Mouse (Mus musculus): ENCODE data around the gene Creb5.

Creb5 gene

DNA sequence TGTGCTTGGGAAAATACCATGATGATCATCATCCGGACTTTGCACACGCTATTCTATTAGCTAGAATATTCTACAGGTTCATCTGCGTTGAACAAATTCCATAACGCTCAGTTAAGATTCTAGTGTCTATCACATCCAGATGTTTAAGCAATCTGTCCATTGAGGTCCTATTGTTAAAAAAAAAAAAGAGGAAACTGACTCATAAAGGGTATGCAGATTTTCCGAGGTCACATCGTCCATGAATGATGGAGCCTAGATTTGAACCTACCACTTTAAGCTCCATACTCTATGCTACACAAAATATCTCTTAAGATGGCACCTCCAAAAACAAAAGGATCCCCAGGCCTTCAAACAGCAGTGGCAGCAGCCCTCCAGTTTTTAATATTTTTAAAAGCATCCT is 26.5 kb downstream of the Creb5 start:
- CTCF ChIA-PET, result interaction anchor here in 1 of 4 experiments (0.6 to 0.8 kb wide), 2 partner anchors 95 to 177 kb away, joined by 4 to 5 read pairs; no protein-coding TSS in a partner anchor
- POLR2A ChIA-PET, result no interaction called here

DNA sequence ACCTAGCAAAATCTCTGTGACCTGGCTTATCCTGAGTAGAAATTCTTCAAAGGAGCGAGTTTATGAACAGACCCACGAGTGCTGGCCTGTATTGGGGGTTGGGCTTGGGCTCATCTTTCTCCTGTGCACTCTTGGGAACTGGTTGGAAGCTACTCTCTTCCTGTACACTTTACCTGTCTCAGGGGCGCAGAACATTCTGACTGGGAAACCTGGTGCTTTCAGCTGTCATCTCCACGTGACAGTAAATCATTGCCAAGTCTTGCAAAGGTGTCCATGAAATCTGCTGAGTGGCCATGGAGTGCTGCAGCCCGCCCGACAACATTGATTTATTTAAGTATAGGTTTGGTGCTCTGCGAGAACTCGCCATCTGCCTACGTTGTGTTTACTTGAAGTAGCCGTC is 27.1 kb downstream of the Creb5 start:
- POLR2A ChIA-PET, result no interaction called here
- CTCF ChIA-PET, result no interaction called here

DNA sequence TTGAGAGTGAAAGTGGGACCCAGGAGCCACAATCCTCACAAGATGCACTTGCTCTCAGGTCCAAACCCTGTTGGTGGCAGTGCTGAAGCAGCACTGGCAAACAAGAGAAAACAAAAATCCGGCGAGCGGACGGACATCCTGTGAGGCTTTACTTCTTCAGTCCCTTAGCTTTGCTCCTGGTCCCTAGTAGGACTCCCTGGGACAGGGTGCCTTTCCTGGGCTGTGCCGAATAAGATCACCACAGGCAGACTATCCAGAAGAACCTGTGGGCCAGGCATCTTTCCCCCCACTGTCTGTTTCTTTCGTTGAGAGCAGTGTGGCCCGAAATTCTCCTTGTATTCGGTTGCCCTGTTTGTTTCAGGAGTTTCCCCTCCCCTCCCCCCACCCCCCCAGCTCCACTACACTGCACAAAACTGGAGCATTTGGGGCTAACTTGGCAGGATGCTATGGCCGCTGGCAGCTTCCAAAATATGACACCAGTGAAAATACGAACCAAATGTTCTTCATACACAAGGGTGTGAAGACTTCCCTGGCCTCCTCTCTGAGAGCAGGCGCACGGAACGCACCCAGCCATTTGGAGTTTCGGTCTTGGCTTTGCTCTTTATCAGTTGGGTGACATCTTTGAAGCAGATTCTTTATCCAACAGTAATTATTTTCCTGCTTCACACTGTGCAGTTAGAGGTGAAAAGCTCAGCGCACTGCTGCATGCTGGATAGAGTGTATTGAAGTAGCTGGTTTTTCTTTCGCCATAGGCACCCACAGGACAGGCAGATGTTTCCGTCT is 32.7 kb downstream of the Creb5 start:
- ChIA-PET POLR2A (no interaction called here), CTCF (interaction anchor here in 2 of 4 experiments (0.5 to 0.6 kb wide), 2 partner anchors 27 to 884 kb away, joined by 5 to 12 read pairs; no protein-coding TSS in a partner anchor)

DNA sequence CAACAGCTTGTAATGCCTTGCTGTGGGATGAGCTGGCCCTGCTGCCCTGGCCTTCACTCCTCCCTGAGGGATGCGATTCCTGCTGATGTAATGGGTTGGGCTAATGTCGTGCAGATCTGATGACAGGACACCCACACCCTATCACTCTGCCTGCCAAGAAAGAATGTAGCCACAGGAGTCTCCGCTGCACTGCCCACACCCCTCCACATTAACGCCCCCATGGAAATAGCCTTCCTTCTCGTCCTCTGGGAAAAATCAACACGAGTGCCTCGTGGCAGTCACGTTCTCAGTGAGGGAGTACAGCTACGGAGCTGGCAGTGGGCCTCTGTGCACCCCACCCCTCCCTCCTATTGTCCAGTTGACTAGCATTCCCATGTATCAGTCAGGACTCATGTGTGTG is 50.3 kb downstream of the Creb5 start:
- CTCF ChIA-PET, result no interaction called here
- POLR2A ChIA-PET, result no interaction called here

DNA sequence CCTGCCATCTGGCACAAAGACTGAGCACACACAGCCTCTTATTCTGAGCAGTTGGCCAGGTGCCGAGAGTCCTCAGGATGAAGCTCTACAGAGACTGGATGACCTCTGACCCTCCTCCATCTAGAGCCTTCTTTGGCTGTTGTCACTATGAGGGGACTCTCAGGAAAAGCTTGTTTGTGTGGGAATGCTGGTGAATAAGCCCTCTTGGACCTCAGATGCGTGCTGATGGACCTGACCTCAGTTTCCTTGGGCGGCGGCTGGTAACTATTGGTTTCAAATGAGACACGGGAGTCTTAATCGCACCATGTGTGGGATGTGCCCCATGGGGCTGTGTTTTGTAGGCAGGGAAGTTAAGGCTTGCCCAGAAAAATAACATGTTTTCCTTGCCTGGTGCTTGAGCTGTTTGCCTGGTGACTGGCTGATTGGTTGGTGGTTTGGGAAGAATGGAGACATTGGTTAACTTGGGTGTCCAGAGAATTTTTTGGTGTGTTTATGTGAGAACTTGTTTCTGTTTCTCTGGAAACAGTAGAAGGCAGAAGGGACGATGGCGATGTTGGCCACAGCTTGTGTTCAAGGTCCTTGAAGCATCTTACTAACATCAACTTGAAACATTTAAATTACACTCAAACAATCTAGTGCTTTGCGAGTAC is 65.4 kb downstream of the Creb5 start:
- POLR2A ChIA-PET, result no interaction called here
- CTCF ChIA-PET, result no interaction called here

DNA sequence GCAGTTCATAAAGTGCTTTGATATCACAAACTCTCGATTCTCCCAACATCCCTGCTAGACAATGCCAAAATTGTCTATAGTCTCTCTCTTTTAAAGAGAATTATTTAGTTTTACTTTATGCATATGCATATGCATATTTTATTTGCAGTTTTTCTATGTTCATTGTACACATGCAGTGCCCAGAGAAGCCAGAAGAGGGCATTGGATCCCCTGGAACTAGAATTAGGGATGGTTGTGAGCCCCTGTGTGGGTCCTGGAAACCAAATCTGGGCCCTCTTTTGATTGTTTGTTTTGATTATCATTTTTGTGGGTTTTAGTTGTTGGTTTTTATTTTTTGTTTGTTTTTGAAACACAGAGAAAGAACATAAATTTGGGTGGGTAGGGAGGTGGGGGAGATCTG is 69.3 kb downstream of the Creb5 start:
- POLR2A ChIA-PET, result no interaction called here
- CTCF ChIA-PET, result no interaction called here

DNA sequence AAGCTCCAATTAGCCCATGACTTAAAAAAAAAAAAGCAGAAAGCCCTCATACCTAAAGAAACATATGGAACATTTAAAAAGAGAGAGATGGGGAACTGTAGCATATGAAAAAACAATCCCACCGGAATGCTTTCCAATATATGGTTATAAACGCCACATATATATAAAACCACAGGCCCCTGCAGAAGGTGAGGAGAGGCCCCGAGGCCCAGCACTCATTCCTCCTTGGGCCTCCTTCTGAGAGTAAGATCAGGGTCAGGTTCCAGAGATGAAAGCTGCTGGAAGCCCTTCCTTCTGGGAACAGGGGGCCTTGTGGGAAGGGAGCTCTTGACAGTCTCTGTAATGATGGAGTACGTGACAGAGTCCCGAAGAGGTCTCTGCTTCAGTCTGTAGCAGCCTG is 76.5 kb downstream of the Creb5 start:
- CTCF ChIA-PET, result no interaction called here
- POLR2A ChIA-PET, result interaction anchor here in 1 of 4 experiments (0.6 kb wide), 1 partner anchor 179 kb away, joined by 3 read pairs; no protein-coding TSS in a partner anchor

DNA sequence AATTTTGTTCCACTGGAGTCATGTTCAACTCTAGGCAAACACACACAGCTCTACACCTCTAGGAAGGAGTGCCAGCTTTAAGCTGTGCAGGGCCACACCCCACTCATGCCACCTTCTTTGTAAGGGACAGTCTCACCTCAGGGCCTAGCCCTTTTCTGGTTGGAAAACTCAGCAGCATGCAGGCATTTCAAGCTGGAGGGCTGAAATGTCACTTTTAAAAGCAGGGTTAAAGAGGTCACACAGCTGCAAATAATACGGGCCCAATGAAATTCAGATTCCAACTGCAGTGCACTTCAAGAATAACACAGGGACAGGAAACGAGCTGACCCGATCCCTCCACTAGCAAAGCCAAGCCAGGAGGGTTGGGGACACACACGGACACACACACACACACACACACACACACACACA is 76.9 kb downstream of the Creb5 start:
- ChIA-PET POLR2A (interaction anchor here in 2 of 4 experiments (0.6 kb wide), 2 partner anchors 179 to 1009 kb away, joined by 3 to 4 read pairs; no protein-coding TSS in a partner anchor), CTCF (no interaction called here)

DNA sequence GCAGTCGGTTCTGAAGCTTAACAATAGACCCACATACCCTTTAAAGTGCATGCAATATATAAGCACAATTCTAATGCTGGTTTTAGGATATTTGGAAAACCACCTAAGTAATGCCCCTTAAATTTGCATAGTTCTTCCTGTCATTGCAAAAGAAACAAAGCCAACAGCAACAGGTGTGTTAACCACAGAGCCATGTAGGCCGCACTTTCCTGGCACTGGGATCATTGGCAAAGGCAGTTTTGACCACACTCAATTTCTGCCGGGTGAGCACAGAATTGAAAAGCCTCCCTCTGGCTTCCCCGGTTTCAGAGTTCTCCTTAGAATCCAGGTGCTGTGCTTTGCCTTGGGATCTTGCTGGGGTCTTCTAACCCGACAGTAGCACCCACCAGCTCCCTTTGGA is 82.1 kb downstream of the Creb5 start:
- ChIA-PET CTCF (no interaction called here), POLR2A (no interaction called here)

DNA sequence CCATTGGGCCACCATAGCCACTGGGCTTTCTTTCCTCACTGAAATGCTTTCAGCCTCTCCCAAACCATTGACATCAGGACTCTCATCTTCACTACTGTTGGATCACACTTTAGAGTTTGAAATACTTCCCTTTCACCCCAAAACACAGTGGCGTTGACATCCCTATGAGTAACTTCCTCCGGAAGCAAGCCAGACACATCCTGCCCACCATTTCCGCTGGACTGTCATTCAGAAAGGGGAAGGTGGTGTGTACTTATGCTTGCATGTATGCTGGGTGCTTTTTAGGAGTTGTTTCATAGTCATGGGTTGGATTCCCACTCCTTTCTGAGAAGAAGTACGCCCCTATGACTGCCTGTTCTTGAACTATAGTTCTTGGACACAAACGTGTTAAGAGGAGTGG is 82.9 kb downstream of the Creb5 start:
- POLR2A ChIA-PET, result no interaction called here

DNA sequence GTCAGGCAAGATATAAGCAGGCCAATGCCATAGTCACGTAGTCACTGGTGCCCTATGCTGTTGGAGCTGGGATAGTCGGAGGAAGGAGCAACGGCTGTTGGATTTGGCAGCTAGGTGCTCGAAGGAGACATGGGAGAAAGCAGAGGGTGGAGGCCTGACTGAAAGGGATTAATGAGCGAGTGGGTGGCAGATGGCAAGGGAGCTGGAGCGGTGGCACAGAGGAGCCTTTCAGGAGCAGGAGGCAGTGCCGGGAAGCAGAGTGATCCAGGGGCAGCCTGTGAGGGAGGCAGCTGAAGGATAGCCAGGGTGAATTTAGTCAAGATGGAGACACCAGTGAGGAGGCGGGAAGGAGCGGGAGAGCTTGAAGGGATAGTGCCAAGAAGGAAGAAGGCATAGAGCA is 84.9 kb downstream of the Creb5 start:
- CTCF ChIA-PET, result interaction anchor here in 1 of 4 experiments (0.5 kb wide), 1 partner anchor 446 kb away, joined by 3 read pairs; no protein-coding TSS in a partner anchor

More for the DNA sequence above, 82.9 kb downstream of the Creb5 start:
- CTCF ChIA-PET, result no interaction called here

DNA sequence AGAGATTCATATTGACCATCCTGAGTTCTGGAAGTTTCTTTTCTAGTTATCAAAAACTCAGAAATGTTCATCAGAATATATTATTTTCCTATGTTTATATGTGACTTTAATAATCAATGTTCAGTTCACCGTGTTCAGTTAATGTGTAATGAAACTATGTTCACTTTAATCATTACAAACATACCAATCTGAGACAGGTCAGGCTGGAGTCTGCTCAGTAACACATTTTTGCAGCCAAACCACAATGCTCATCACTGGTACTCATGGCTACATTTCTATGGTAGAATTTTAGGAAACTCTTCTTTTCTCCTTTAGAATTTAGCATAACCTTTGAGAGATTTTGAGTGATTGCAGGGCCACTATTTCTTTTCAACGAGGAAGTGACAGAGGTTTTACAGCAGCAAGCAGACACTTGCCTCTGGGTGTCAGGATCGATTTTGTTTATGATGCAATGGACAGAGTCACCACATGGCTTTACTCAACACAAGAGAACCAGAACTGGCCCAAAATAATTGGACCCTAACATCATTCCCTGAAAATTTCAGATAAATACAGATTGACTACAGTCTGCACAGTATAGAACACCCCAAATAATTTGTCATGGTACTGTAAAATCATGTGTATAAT is 87.4 kb downstream of the Creb5 start:
- ChIA-PET POLR2A (no interaction called here), CTCF (no interaction called here)

More for the DNA sequence above, 84.9 kb downstream of the Creb5 start:
- POLR2A ChIA-PET, result no interaction called here

DNA sequence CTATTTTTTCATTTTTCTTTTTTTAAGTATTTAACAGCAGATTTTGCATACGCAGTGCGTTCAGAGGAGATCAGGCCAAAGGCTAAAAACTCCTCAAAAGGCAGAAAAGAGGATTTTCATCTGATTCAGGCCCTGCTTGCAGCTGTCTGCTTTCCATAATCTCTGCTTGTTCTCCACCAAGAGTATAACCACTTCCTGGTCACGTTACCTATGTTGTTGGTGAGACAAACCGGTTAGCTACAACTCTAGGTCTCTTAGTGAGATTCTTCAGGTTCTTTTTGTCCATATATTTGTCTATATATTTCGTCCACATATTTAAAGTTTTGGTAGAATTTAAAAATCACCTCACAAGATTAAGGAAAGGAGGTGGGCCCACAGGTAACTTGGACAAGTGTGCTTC is 102.2 kb downstream of the Creb5 start:
- CTCF ChIA-PET, result no interaction called here
- POLR2A ChIA-PET, result no interaction called here

DNA sequence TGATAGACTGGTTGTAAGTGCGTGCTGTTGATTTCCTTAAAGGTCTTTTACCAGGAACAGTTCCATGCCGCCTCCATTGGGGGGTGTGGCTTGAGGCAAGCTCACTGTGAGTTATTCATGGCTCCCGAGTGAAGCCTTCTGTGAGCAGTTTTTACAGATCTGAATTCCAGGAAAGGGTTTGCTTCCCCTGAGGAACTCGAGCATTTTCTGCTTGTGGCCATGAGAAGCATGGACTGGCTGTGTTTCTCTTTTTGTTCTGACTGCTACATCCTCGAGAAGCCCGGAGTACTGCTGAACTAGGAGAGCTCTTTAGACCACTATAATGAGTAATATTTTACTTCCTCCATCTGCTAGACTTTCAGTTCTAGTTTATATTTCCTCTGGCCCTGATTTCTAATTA is 103.3 kb downstream of the Creb5 start:
- POLR2A ChIA-PET, result no interaction called here
- CTCF ChIA-PET, result no interaction called here

DNA sequence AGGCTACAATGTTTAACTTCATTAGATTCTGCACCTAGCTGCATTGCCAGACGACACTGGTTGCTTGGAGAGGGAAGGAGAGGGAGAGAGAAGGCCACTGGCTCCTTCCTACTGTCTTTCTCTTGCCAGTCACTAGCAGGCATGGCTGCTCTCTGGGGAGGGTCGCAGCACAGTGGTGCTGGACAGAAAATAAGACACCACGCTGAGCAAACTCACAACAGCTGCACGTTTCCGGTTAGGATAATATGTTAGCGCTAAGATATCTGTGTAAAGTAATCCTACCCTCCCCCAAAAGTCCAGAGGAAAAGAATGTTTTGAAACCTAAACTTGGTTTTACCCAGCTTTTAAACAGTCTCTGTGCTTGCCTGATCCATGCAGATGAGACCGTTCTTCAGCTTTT is 107.0 kb downstream of the Creb5 start:
- POLR2A ChIA-PET, result no interaction called here
- CTCF ChIA-PET, result no interaction called here

DNA sequence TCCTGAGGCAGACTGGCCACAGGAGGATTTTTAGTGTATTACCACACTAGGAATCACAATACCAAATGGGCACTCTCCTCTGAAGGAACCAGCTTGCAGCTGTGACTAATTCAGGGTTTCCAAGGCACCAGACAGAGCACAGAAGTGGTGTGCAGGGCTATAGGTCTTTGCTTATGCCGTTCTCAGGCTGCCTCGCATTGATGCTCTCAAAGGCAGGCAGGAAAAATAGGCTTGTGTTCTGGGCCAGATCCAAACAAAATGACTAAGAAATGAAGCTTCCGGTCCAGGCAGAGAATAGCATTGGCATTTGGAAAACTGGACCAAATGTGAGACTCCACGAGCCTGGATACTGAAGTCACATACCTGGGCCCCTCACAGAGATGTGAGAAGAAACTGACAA is 108.1 kb downstream of the Creb5 start:
- CTCF ChIA-PET, result no interaction called here
- POLR2A ChIA-PET, result no interaction called here

DNA sequence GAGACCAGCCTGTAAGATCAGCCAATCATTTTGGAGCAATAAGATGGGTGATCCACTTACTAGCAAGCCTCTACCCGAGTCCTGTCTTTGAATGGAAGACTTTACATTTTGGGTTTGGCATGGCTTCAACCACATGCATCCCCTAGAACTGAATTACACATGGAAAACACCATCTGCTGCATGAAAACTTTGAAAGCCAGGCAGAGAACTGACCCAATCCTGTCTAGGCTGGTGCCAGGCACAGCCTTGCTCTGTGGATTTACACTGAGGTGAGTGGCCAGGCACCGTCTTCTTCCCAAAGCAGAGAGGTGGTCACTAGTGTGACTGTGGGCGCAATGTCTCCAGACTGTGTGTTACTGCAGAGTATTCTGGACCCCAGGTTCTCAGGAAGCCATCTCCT is 109.4 kb downstream of the Creb5 start:
- ChIA-PET CTCF (no interaction called here), POLR2A (no interaction called here)

DNA sequence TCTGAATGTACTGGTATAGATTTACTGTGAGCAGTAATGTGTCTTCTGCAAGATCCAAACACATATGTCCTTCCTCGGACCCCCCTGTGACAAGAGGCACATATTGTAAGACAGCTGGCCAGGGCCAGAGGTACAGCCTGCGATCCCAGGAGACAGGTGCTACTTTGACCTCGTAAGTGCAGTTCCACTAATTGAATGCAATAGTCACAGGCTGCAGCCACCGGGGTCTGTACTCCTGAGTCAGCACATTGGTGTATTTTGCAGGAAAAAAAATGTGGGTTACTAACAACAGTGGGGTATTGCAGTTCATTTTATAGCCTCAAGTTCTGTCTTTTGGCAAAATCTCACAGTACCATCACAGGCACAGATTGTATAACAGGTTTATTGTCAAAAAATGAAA is 110.7 kb downstream of the Creb5 start:
- ChIA-PET CTCF (no interaction called here), POLR2A (no interaction called here)

DNA sequence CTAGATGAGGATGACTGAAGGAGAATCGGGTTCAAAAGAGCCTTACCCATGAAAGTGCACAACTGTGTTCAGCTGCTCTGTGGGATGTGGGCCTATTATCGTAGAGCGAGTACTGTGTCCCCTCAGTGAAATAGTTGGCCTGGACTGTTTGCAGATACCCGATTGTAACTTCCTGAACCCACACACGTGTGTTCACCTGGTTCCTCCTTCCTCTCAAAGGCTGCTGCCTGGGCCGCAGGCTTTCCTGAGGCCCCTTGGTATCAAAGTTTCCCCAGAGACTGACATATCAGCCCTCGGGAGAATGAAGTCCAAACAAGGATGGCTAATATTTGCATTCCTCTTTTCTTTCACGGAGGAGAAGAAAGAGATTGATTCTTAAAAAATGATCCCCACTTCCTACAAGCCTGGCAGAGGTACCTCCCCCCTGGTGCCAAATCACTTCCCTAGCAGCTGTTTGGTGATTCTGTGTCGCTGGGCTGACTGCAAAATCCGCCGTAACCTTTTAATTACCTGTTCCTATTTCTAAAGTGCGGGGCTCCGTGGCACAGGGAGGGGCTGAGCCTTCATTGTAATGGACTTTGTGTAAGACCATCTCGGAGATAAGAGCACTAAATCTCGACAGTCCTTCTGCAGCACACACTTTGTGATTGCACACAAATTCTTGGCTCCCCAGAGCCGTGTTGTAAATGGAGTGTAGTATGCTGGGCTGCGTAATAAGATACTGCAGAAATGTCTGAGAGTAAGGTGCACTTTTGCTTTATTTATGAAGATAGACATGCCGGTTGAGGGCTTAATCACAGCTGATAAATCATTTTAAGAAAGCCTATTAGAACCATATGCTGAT is 111.4 kb downstream of the Creb5 start:
- POLR2A ChIA-PET, result no interaction called here
- CTCF ChIA-PET, result no interaction called here

DNA sequence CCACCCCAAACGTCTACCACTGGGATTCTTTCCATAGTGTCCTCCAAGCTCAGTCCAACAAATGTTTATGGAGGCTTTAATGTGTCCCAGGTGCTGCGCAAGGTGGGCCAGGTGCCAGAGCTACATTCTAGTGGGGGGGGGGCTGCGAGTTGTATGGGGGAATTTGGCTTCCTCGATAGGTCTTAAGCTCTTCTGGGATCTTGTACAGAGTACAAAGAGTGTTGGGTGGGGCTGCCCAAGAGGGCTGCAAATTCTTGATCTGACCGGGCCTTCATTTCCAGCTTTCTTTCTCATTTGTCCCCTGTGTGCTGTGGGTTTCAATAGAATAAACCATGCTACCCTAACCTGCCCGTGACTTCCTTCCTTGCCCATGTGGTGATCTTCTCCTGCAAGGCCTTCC is 114.3 kb downstream of the Creb5 start:
- ChIA-PET POLR2A (interaction anchor here in 1 of 4 experiments (0.5 kb wide), 1 partner anchor 219 kb away, joined by 3 read pairs; no protein-coding TSS in a partner anchor), CTCF (no interaction called here)
